Mouse (Mus musculus): Measurements from ENCODE around the gene Olfr105-ps. TPM values are rescaled to one million over a fixed set of nuclear protein-coding genes. Genes with fewer than 3 reads are reported as not detected.

Gene Olfr105-ps
- polyA plus RNA-seq (2012; rRNA removed), result not detected in 2 replicates

GRCm38 (mm10) chr17:37378733-37379132, at the start of gene Olfr105-ps:
Gene Olfr105-ps (plus strand): TSS chr17:37379033.

GRCm38 (mm10) chr17:37339598-37339997, 39.2 kb upstream of the Olfr105-ps start, which contains the start of gene Olfr103:
Gene Olfr103 (minus strand): TSS chr17:37339698.

DNA sequence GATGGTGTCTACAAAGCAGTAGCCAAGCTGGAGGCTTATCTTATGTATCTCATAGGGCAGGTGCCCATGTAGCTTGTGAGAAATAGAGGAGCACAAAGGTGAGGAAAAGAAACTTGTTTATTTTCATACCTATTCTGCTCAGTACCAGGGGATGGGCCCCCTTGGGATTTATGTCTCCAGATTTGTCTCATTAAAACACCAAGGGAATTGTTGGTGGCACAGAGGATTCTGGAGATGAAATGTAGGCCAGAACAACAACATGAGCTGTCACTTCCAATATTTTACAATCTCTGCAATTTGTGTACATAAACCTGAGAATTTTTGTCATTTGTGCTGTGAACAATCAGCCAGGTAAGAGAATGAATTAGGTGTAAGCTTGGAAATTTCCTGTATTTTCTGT, 19.6 kb upstream of the Olfr105-ps start, which contains the start of gene Olfr104-ps:
Olfr104-ps (plus strand) TSS at position 301 of the 400 bp plus-strand sequence.

GRCm38 (mm10) chr17:37390093-37390492, 11.3 kb downstream of the Olfr105-ps start, which contains the start of gene Olfr106-ps:
Gene Olfr106-ps (plus strand): TSS chr17:37390393.

GRCm38 (mm10) chr17:37398926-37399325, 20.1 kb downstream of the Olfr105-ps start, which contains the start of gene Olfr107:
Gene Olfr107 (plus strand): TSS chr17:37399226.

Other genes starting within 250 kb of the Olfr105-ps start
- not detected in 2 replicates for gene Olfr93, start 217.5 kb upstream of the Olfr105-ps start, polyA plus RNA-seq (2012; rRNA removed)
- gene Ubd, start 185.1 kb upstream of the Olfr105-ps start, polyA plus RNA-seq (2012; rRNA removed), result not detected in 2 replicates
- gene Olfr94, start 178.0 kb upstream of the Olfr105-ps start, polyA plus RNA-seq (2012; rRNA removed), result not detected in 2 replicates
- not detected in 2 replicates for gene Olfr95, start 165.9 kb upstream of the Olfr105-ps start, polyA plus RNA-seq (2012; rRNA removed)
- gene Olfr96, start 158.9 kb upstream of the Olfr105-ps start, polyA plus RNA-seq (2012; rRNA removed), result not detected in 2 replicates
- gene Olfr97, start 141.7 kb upstream of the Olfr105-ps start, polyA plus RNA-seq (2012; rRNA removed), result not detected in 2 replicates
- gene Olfr98, start 115.3 kb upstream of the Olfr105-ps start, polyA plus RNA-seq (2012; rRNA removed), result not detected in 2 replicates
- gene H2-M3, start 108.8 kb upstream of the Olfr105-ps start, polyA plus RNA-seq (2012; rRNA removed), result 0.97 and 1.1 TPM in 2 replicates
- not detected in 2 replicates for gene Olfr99, start 95.6 kb upstream of the Olfr105-ps start, polyA plus RNA-seq (2012; rRNA removed)
- gene Olfr101, start 74.7 kb upstream of the Olfr105-ps start, polyA plus RNA-seq (2012; rRNA removed), result not detected in 2 replicates
- not detected in 2 replicates for gene Olfr102, start 62.0 kb upstream of the Olfr105-ps start, polyA plus RNA-seq (2012; rRNA removed)
- not detected in 2 replicates for gene Olfr103, start 39.3 kb upstream of the Olfr105-ps start, polyA plus RNA-seq (2012; rRNA removed)
- not detected in 2 replicates for gene Olfr104-ps, start 19.5 kb upstream of the Olfr105-ps start, polyA plus RNA-seq (2012; rRNA removed)
- not detected in 2 replicates for gene Olfr106-ps, start 11.4 kb downstream of the Olfr105-ps start, polyA plus RNA-seq (2012; rRNA removed)
- gene Olfr107, start 20.2 kb downstream of the Olfr105-ps start, polyA plus RNA-seq (2012; rRNA removed), result not detected in 2 replicates
- gene Olfr108, start 66.4 kb downstream of the Olfr105-ps start, polyA plus RNA-seq (2012; rRNA removed), result not detected in 2 replicates
- not detected in 2 replicates for gene Olfr109, start 79.9 kb downstream of the Olfr105-ps start, polyA plus RNA-seq (2012; rRNA removed)
- gene H2-M2, start 104.5 kb downstream of the Olfr105-ps start, polyA plus RNA-seq (2012; rRNA removed), result not detected in 2 replicates
- gene Olfr110, start 113.4 kb downstream of the Olfr105-ps start, polyA plus RNA-seq (2012; rRNA removed), result not detected in 2 replicates
- gene Olfr111, start 129.0 kb downstream of the Olfr105-ps start, polyA plus RNA-seq (2012; rRNA removed), result 0.04 and 0.10 TPM in 2 replicates
- gene Olfr112, start 190.4 kb downstream of the Olfr105-ps start, polyA plus RNA-seq (2012; rRNA removed), result not detected in 2 replicates
- not detected in 2 replicates for gene Olfr113, start 198.6 kb downstream of the Olfr105-ps start, polyA plus RNA-seq (2012; rRNA removed)
- gene Olfr114, start 213.7 kb downstream of the Olfr105-ps start, polyA plus RNA-seq (2012; rRNA removed), result not detected in 2 replicates
- gene Olfr115, start 248.1 kb downstream of the Olfr105-ps start, polyA plus RNA-seq (2012; rRNA removed), result not detected in 2 replicates
- not detected in 2 replicates for gene Olfr116, start 248.2 kb downstream of the Olfr105-ps start, polyA plus RNA-seq (2012; rRNA removed)